Mouse (Mus musculus) hindlimb bud, embryonic 11.5 days (tissue): ENCODE measurements around the gene Gm10309.

Source experiments
- DNase-seq: peaks from one replicate; pipeline ENCODE4 v3.0.0-alpha.2; 2012; ENCODE audit warnings: low read depth, low spot score; ENCODE audit errors: extremely low spot score

The Gm10309 gene

GRCm38 (mm10) chr17:86514974-86515620 lies 10.1 kb upstream of the Gm10309 start:
- no peak for DNase-seq

- DNase-seq = no peak
Observed at GRCm38 (mm10) chr17:86509871-86510270, 4.8 kb upstream of the Gm10309 start.

- no peak for DNase-seq
Observed at GRCm38 (mm10) chr17:86508212-86508490, 3.1 kb upstream of the Gm10309 start.

- no peak for DNase-seq
Observed at GRCm38 (mm10) chr17:86507342-86508211, 2.5 kb upstream of the Gm10309 start.

GRCm38 (mm10) chr17:86506881-86507280 lies 1.8 kb upstream of the Gm10309 start:
- no peak for DNase-seq

GRCm38 (mm10) chr17:86503208-86503897 lies 1.7 kb downstream of the Gm10309 start:
- DNase-seq = no peak

- no peak for DNase-seq
Observed at GRCm38 (mm10) chr17:86501393-86501792, 3.6 kb downstream of the Gm10309 start.

- no peak for DNase-seq
Observed at GRCm38 (mm10) chr17:86499359-86500045, 5.5 kb downstream of the Gm10309 start.

GRCm38 (mm10) chr17:86497302-86497701 lies 7.7 kb downstream of the Gm10309 start:
- DNase-seq = no peak

GRCm38 (mm10) chr17:86496123-86496771 lies 8.8 kb downstream of the Gm10309 start:
- peak; percentile 35 for DNase-seq

GRCm38 (mm10) chr17:86494895-86495294 lies 10.1 kb downstream of the Gm10309 start:
- no peak for DNase-seq

GRCm38 (mm10) chr17:86494494-86494893 lies 10.5 kb downstream of the Gm10309 start:
- no peak for DNase-seq

GRCm38 (mm10) chr17:86493891-86494420 lies 11.1 kb downstream of the Gm10309 start:
- DNase-seq = no peak

GRCm38 (mm10) chr17:86492376-86492775 lies 12.7 kb downstream of the Gm10309 start:
- DNase-seq = no peak

- DNase-seq = no peak
Observed at GRCm38 (mm10) chr17:86489827-86490226, 15.2 kb downstream of the Gm10309 start.

GRCm38 (mm10) chr17:86487450-86487849 lies 17.6 kb downstream of the Gm10309 start:
- DNase-seq = no peak

- DNase-seq = no peak
Observed at GRCm38 (mm10) chr17:86486657-86487056, 18.4 kb downstream of the Gm10309 start.

- peak; percentile 39 for DNase-seq
Observed at GRCm38 (mm10) chr17:86484087-86484737, 20.8 kb downstream of the Gm10309 start.

GRCm38 (mm10) chr17:86482675-86483074 lies 22.4 kb downstream of the Gm10309 start:
- no peak for DNase-seq

- DNase-seq = no peak
Observed at GRCm38 (mm10) chr17:86479406-86479805, 25.6 kb downstream of the Gm10309 start.
